Mouse (Mus musculus) testis, adult 2 months (tissue): Measurements from ENCODE around the gene Car8. TPM values are rescaled to one million over a fixed set of nuclear protein-coding genes. Genes with fewer than 3 reads are reported as not detected.
"Not testable (repeated sequence)": the region's sequence is repeated elsewhere in the genome, so short reads cannot be mapped to it uniquely, and the experiment has no call there.

ENCODE experiments used
- H3K27ac ChIP-seq: fragments of 200-500 bp; 2 replicates; pipeline ENCODE4 v1.5.1; 2012; ENCODE audit warnings: low read depth, low read length; ENCODE audit not compliant: control insufficient read depth, insufficient read depth
- H3K27me3 ChIP-seq: fragments of 200-500 bp; 2 replicates; pipeline ENCODE4 v1.6.1; 2012; ENCODE audit warnings: mild to moderate bottlenecking, low read length, moderate library complexity; ENCODE audit not compliant: control insufficient read depth, insufficient read depth
- H3K36me3 ChIP-seq: fragments of 200-500 bp; 2 replicates; pipeline ENCODE4 v1.6.1; 2012; ENCODE audit warnings: mild to moderate bottlenecking, low read length; ENCODE audit not compliant: control insufficient read depth, insufficient read depth
- H3K4me1 ChIP-seq: fragments of 200-500 bp; 2 replicates; pipeline ENCODE4 v1.6.1; 2012; ENCODE audit warnings: low read length; ENCODE audit not compliant: control insufficient read depth, insufficient read depth
- H3K4me3 ChIP-seq: fragments of 200-500 bp; 2 replicates; pipeline ENCODE4 v1.5.1; 2012; ENCODE audit warnings: low read depth, mild to moderate bottlenecking, low read length, moderate library complexity, mixed read lengths; ENCODE audit not compliant: control insufficient read depth
- CTCF ChIP-seq: fragments of 200-500 bp; IDR thresholded peaks from 2 replicates; pipeline ENCODE4 v1.5.1; 2012; ENCODE audit warnings: low read depth, mild to moderate bottlenecking, inconsistent platforms, low read length, moderate library complexity; ENCODE audit not compliant: control insufficient read depth, insufficient read depth, insufficient replicate concordance
- POLR2A ChIP-seq: fragments of 200-500 bp; IDR thresholded peaks from 2 replicates; pipeline ENCODE4 v1.6.1; 2012; ENCODE audit warnings: low read depth, mild to moderate bottlenecking, inconsistent platforms, low read length, moderate library complexity; ENCODE audit not compliant: control insufficient read depth
- polyA plus RNA-seq: library from polyadenylated mRNA; depleted of rRNA; stranded (reverse); fragments of >200 nt; gene quantifications from 2 replicates; pipeline ENCODE4 v1.2.3, GENCODE M21; 2012

The Car8 gene
- polyA plus RNA-seq, 1 experiment, result 0.05 TPM

GRCm38 (mm10) chr4:8101466-8101865 is 137.4 kb downstream of the Car8 start:
- Histone ChIP-seq H3K27me3 (no peaks in the 10 kb centered on the region), H3K27ac (no peak overlapping the region), H3K36me3 (no peaks in the 10 kb centered on the region), H3K4me1 (no peaks in the 10 kb centered on the region), H3K4me3 (no peak overlapping the region)
- no peak for TF ChIP-seq CTCF
- no peak for TF ChIP-seq POLR2A

GRCm38 (mm10) chr4:8098084-8098483 is 140.8 kb downstream of the Car8 start:
- no peak for TF ChIP-seq POLR2A
- H3K27me3 ChIP-seq, result no peaks in the 10 kb centered on the region

GRCm38 (mm10) chr4:8097683-8098082 is 141.2 kb downstream of the Car8 start:
- TF ChIP-seq CTCF, result no peak
- no peak for TF ChIP-seq POLR2A
- Histone ChIP-seq H3K27ac (no peak overlapping the region), H3K27me3 (no peaks in the 10 kb centered on the region), H3K36me3 (no peaks in the 10 kb centered on the region), H3K4me3 (no peak overlapping the region), H3K4me1 (no peaks in the 10 kb centered on the region)

More at GRCm38 (mm10) chr4:8098084-8098483, 140.8 kb downstream of the Car8 start:
- Histone ChIP-seq H3K4me1 (no peaks in the 10 kb centered on the region), H3K36me3 (no peaks in the 10 kb centered on the region), H3K27ac (no peak overlapping the region), H3K4me3 (no peak overlapping the region)

GRCm38 (mm10) chr4:8093566-8093965 is 145.3 kb downstream of the Car8 start:
- not testable (repeated sequence) for H3K27ac ChIP-seq, H3K4me3 ChIP-seq, H3K27me3 ChIP-seq, H3K4me1 ChIP-seq, H3K36me3 ChIP-seq
